Mouse (Mus musculus) heart, adult 8-10 months (tissue): ENCODE measurements around the gene Rnf8. TPM values are rescaled to one million over a fixed set of nuclear protein-coding genes. Genes with fewer than 3 reads are reported as not detected.
"Not testable (repeated sequence)": the region's sequence is repeated elsewhere in the genome, so short reads cannot be mapped to it uniquely, and the experiment has no call there.

ENCODE experiments used
- DNase-seq: peaks from one replicate; pipeline ENCODE4 v3.0.0; 2022; ENCODE audit warnings: low spot score
- total RNA-seq, 4 experiments: library from RNA; stranded (reverse); gene quantifications; 2 replicates each; pipeline ENCODE4 v1.2.4; 2022

The Rnf8 gene
- 10 to 100 TPM; 16.1 to 20.7 (median 18.9) TPM for total RNA-seq

- peak; percentile 92 for DNase-seq
Measured at GRCm38 (mm10) chr17:29614115-29615023, at the start of gene Rnf8, which contains the start of gene Gm28043. Rnf8 (plus strand) TSS chr17:29614790. Gm28043 (plus strand) TSS chr17:29614876.

- no peak for DNase-seq
Measured at GRCm38 (mm10) chr17:29565521-29565920, 49.1 kb upstream of the Rnf8 start.

GRCm38 (mm10) chr17:29568435-29568834 lies 46.2 kb upstream of the Rnf8 start:
- no peak for DNase-seq

GRCm38 (mm10) chr17:29569831-29570230 lies 44.8 kb upstream of the Rnf8 start:
- no peak for DNase-seq

- no peak for DNase-seq
Measured at GRCm38 (mm10) chr17:29579579-29580126, 34.9 kb upstream of the Rnf8 start.

- DNase-seq: no peak
Measured at GRCm38 (mm10) chr17:29583569-29583968, 31.0 kb upstream of the Rnf8 start.

- DNase-seq: no peak
Measured at GRCm38 (mm10) chr17:29584306-29584705, 30.3 kb upstream of the Rnf8 start.

GRCm38 (mm10) chr17:29584737-29585136 lies 29.9 kb upstream of the Rnf8 start:
- no peak for DNase-seq

GRCm38 (mm10) chr17:29585446-29585845 lies 29.1 kb upstream of the Rnf8 start:
- DNase-seq: no peak

- no peak for DNase-seq
Measured at GRCm38 (mm10) chr17:29586921-29587320, 27.7 kb upstream of the Rnf8 start.

GRCm38 (mm10) chr17:29589221-29589898 lies 25.2 kb upstream of the Rnf8 start:
- no peak for DNase-seq

- no peak for DNase-seq
Measured at GRCm38 (mm10) chr17:29595891-29596770, 18.5 kb upstream of the Rnf8 start.

- no peak for DNase-seq
Measured at GRCm38 (mm10) chr17:29596771-29597132, 17.8 kb upstream of the Rnf8 start.

GRCm38 (mm10) chr17:29599051-29599450 lies 15.5 kb upstream of the Rnf8 start:
- DNase-seq: no peak

GRCm38 (mm10) chr17:29599537-29599936 lies 15.1 kb upstream of the Rnf8 start:
- no peak for DNase-seq

GRCm38 (mm10) chr17:29601391-29601790 lies 13.2 kb upstream of the Rnf8 start:
- DNase-seq: peak; percentile 13

- peak; percentile 71 for DNase-seq
Measured at GRCm38 (mm10) chr17:29603283-29603682, 11.3 kb upstream of the Rnf8 start.

GRCm38 (mm10) chr17:29613453-29613852 lies 1.1 kb upstream of the Rnf8 start:
- DNase-seq: not testable (repeated sequence)

GRCm38 (mm10) chr17:29615024-29615551 lies 498 bp downstream of the Rnf8 start:
- no peak for DNase-seq

GRCm38 (mm10) chr17:29615616-29616015 lies 1.0 kb downstream of the Rnf8 start:
- no peak for DNase-seq

- DNase-seq: no peak
Measured at GRCm38 (mm10) chr17:29619231-29619630, 4.6 kb downstream of the Rnf8 start.
